Mouse (Mus musculus): ENCODE results near the gene Ints14. TPM values are rescaled to one million over a fixed set of nuclear protein-coding genes. Genes with fewer than 3 reads are reported as not detected.
"Not testable (repeated sequence)": the region's sequence is repeated elsewhere in the genome, so short reads cannot be mapped to it uniquely, and the experiment has no call there.

The Ints14 gene
- polyA plus RNA-seq, 1 experiment from 2014 or later = 74.0 TPM

- Histone ChIP-seq H3K27me3 (ENCODE audit: low read depth, poor library complexity, severe bottlenecking) (no peaks in the 10 kb centered on the region), H3K4me1 (peaks cover 22% of the 10 kb centered on the region), H3K9me3 (replicated peaks) (no peaks in the 10 kb centered on the region), H3K36me3 (peaks cover 43% of the 10 kb centered on the region), H3K27ac (replicated peaks) (peak overlapping the region; percentile 91), H3K4me3 (peak overlapping the region; percentile 65)
- DNase-seq (ENCODE audit: low spot score) = no peak
- WGBS = 0% methylated on average over 17 of the region's 17 CpGs
Observed at GRCm38 (mm10) chr9:64960978-64961320, 244 bp downstream of the Ints14 start.

GRCm38 (mm10) chr9:64980548-64980947, 19.8 kb downstream of the Ints14 start:
- no peak overlapping the region for H3K27ac ChIP-seq (replicated peaks)
- DNase-seq (ENCODE audit: low spot score) = no peak
- H3K36me3 ChIP-seq = peaks cover 100% of the 10 kb centered on the region
- H3K4me1 ChIP-seq = no peaks in the 10 kb centered on the region
- WGBS = 82% methylated on average over 3 of the region's 3 CpGs
- H3K9me3 ChIP-seq (replicated peaks) = no peaks in the 10 kb centered on the region
- no peaks in the 10 kb centered on the region for H3K27me3 ChIP-seq (ENCODE audit: low read depth, poor library complexity, severe bottlenecking)
- no peak overlapping the region for H3K4me3 ChIP-seq

GRCm38 (mm10) chr9:64981904-64982303, 21.2 kb downstream of the Ints14 start:
- Histone ChIP-seq H3K36me3 (peaks cover 100% of the 10 kb centered on the region), H3K9me3 (replicated peaks) (no peaks in the 10 kb centered on the region)

GRCm38 (mm10) chr9:64985037-64985794, 24.5 kb downstream of the Ints14 start:
- WGBS = 82% methylated on average over 8 of the region's 8 CpGs
- no peak for DNase-seq (ENCODE audit: low spot score)
- Histone ChIP-seq H3K27me3 (ENCODE audit: low read depth, poor library complexity, severe bottlenecking) (no peaks in the 10 kb centered on the region), H3K9me3 (replicated peaks) (no peaks in the 10 kb centered on the region), H3K36me3 (peaks cover 100% of the 10 kb centered on the region), H3K4me1 (no peaks in the 10 kb centered on the region), H3K27ac (replicated peaks) (no peak overlapping the region), H3K4me3 (no peak overlapping the region)

More at GRCm38 (mm10) chr9:64981904-64982303, 21.2 kb downstream of the Ints14 start:
- Histone ChIP-seq H3K27ac (replicated peaks) (no peak overlapping the region), H3K27me3 (ENCODE audit: low read depth, poor library complexity, severe bottlenecking) (no peaks in the 10 kb centered on the region), H3K4me3 (no peak overlapping the region), H3K4me1 (no peaks in the 10 kb centered on the region)
- WGBS = 80% methylated on average over 1 of the region's 1 CpGs
- no peak for DNase-seq (ENCODE audit: low spot score)

- Histone ChIP-seq H3K27ac (replicated peaks) (no peak overlapping the region), H3K36me3 (peaks cover 100% of the 10 kb centered on the region), H3K27me3 (ENCODE audit: low read depth, poor library complexity, severe bottlenecking) (no peaks in the 10 kb centered on the region), H3K4me3 (no peak overlapping the region), H3K9me3 (replicated peaks) (no peaks in the 10 kb centered on the region), H3K4me1 (no peaks in the 10 kb centered on the region)
- WGBS = 87% methylated on average over 9 of the region's 9 CpGs
- no peak for DNase-seq (ENCODE audit: low spot score)
Observed at GRCm38 (mm10) chr9:64985807-64986206, 25.1 kb downstream of the Ints14 start.

GRCm38 (mm10) chr9:64987651-64988050, 26.9 kb downstream of the Ints14 start:
- DNase-seq (ENCODE audit: low spot score) = no peak
- 94% methylated on average over 2 of the region's 2 CpGs for WGBS
- Histone ChIP-seq H3K36me3 (peaks cover 99% of the 10 kb centered on the region), H3K27ac (replicated peaks) (no peak overlapping the region), H3K9me3 (replicated peaks) (no peaks in the 10 kb centered on the region), H3K4me1 (no peaks in the 10 kb centered on the region), H3K4me3 (no peak overlapping the region), H3K27me3 (ENCODE audit: low read depth, poor library complexity, severe bottlenecking) (no peaks in the 10 kb centered on the region)

GRCm38 (mm10) chr9:64988443-64988842, 27.7 kb downstream of the Ints14 start:
- Histone ChIP-seq H3K27me3 (ENCODE audit: low read depth, poor library complexity, severe bottlenecking) (no peaks in the 10 kb centered on the region), H3K9me3 (replicated peaks) (no peaks in the 10 kb centered on the region), H3K4me3 (no peak overlapping the region), H3K27ac (replicated peaks) (no peak overlapping the region), H3K4me1 (no peaks in the 10 kb centered on the region), H3K36me3 (peaks cover 99% of the 10 kb centered on the region)
- DNase-seq (ENCODE audit: low spot score) = no peak
- WGBS = 92% methylated on average over 6 of the region's 6 CpGs

- no peaks in the 10 kb centered on the region for H3K27me3 ChIP-seq (ENCODE audit: low read depth, poor library complexity, severe bottlenecking)
- no peak for DNase-seq (ENCODE audit: low spot score)
- H3K27ac ChIP-seq (replicated peaks) = no peak overlapping the region
- no peaks in the 10 kb centered on the region for H3K9me3 ChIP-seq (replicated peaks)
- H3K4me3 ChIP-seq = no peak overlapping the region
- H3K4me1 ChIP-seq = no peaks in the 10 kb centered on the region
- H3K36me3 ChIP-seq = peaks cover 97% of the 10 kb centered on the region
- 89% methylated on average over 7 of the region's 7 CpGs for WGBS
Observed at GRCm38 (mm10) chr9:64990291-64990690, 29.6 kb downstream of the Ints14 start.

- not testable (repeated sequence) for H3K27ac ChIP-seq (replicated peaks); DNase-seq (ENCODE audit: low spot score); H3K4me3 ChIP-seq; H3K27me3 ChIP-seq (ENCODE audit: low read depth, poor library complexity, severe bottlenecking); H3K9me3 ChIP-seq (replicated peaks); H3K4me1 ChIP-seq
- WGBS = 90% methylated on average over 1 of the region's 1 CpGs
- H3K36me3 ChIP-seq = peaks cover 93% of the 10 kb centered on the region
Observed at GRCm38 (mm10) chr9:64995464-64995863, 34.8 kb downstream of the Ints14 start.

GRCm38 (mm10) chr9:65001481-65001880, 40.8 kb downstream of the Ints14 start:
- no peak for DNase-seq (ENCODE audit: low spot score)
- Histone ChIP-seq H3K36me3 (peaks cover 92% of the 10 kb centered on the region), H3K4me3 (no peak overlapping the region), H3K4me1 (peaks cover 4% of the 10 kb centered on the region; the same call in 1 of the 2 replicates), H3K9me3 (replicated peaks) (no peaks in the 10 kb centered on the region), H3K27ac (replicated peaks) (0 out of 2 replicates have a peak overlapping the region, but pooled peaks have one; percentile 17), H3K27me3 (ENCODE audit: low read depth, poor library complexity, severe bottlenecking) (no peaks in the 10 kb centered on the region)
- 64% methylated on average over 4 of the region's 4 CpGs for WGBS

GRCm38 (mm10) chr9:65005737-65006136, 45.0 kb downstream of the Ints14 start:
- peaks cover 86% of the 10 kb centered on the region for H3K36me3 ChIP-seq
- H3K27me3 ChIP-seq (ENCODE audit: low read depth, poor library complexity, severe bottlenecking) = no peaks in the 10 kb centered on the region
- H3K4me1 ChIP-seq = peaks cover 4% of the 10 kb centered on the region; the same call in 1 of the 2 replicates
- no peaks in the 10 kb centered on the region for H3K9me3 ChIP-seq (replicated peaks)
- DNase-seq (ENCODE audit: low spot score) = no peak
- H3K4me3 ChIP-seq = no peak overlapping the region
- 98% methylated on average over 8 of the region's 8 CpGs for WGBS
- no peak overlapping the region for H3K27ac ChIP-seq (replicated peaks)

GRCm38 (mm10) chr9:65010632-65011031, 49.9 kb downstream of the Ints14 start:
- no peaks in the 10 kb centered on the region for H3K27me3 ChIP-seq (ENCODE audit: low read depth, poor library complexity, severe bottlenecking)
- no peak overlapping the region for H3K27ac ChIP-seq (replicated peaks)
- no peaks in the 10 kb centered on the region for H3K9me3 ChIP-seq (replicated peaks)
- H3K4me3 ChIP-seq = no peak overlapping the region
- 88% methylated on average over 8 of the region's 8 CpGs for WGBS
- peaks cover 50% of the 10 kb centered on the region for H3K36me3 ChIP-seq
- peaks cover 4% of the 10 kb centered on the region; the same call in 1 of the 2 replicates for H3K4me1 ChIP-seq
- no peak for DNase-seq (ENCODE audit: low spot score)

- H3K27ac ChIP-seq (replicated peaks) = no peak overlapping the region
- H3K36me3 ChIP-seq = peaks cover 43% of the 10 kb centered on the region
- H3K4me1 ChIP-seq = peaks cover 9% of the 10 kb centered on the region
- no peaks in the 10 kb centered on the region for H3K9me3 ChIP-seq (replicated peaks)
- no peaks in the 10 kb centered on the region for H3K27me3 ChIP-seq (ENCODE audit: low read depth, poor library complexity, severe bottlenecking)
- H3K4me3 ChIP-seq = no peak overlapping the region
- 64% methylated on average over 6 of the region's 6 CpGs for WGBS
- peak; percentile 25 for DNase-seq (ENCODE audit: low spot score)
Observed at GRCm38 (mm10) chr9:65011304-65011703, 50.6 kb downstream of the Ints14 start.

Data from midbrain, embryonic 10.5 days (tissue).